Mouse (Mus musculus): ENCODE measurements around the gene Gid4. TPM values are rescaled to one million over a fixed set of nuclear protein-coding genes. Genes with fewer than 3 reads are reported as not detected.
"Not testable (repeated sequence)": the region's sequence is repeated elsewhere in the genome, so short reads cannot be mapped to it uniquely, and the experiment has no call there.

The Gid4 gene
- polyA plus RNA-seq, 1 experiment from 2014 or later, result 20.4 TPM

DNA sequence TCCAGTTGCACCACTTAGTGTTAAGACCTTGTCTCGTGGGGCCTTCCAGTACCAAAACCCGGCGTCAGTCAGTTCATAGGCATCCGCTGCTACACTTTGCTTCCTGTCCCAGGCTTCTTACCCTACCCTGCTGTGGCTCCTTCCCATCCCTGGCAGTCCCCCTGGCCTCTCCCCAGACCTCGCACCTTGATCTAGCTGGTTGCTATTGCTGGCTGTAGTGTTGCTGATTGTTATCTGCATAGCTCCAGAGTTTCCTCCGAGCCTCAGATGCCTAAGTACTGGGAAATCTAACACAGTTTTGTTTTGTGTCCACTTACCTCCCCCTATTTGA, 1.5 kb downstream of the Gid4 start:
- Histone ChIP-seq H3K4me1 (ENCODE audit: control insufficient read depth, insufficient read depth, low read length) (peaks cover 15% of the 10 kb centered on the region), H3K4me3 (ENCODE audit: low read length) (peak overlapping the region; percentile 88), H3K9me3 (ENCODE audit: control insufficient read depth, low read length) (no peaks in the 10 kb centered on the region), H3K4me2 (ENCODE audit: low read depth, low read length) (peak overlapping the region; percentile 90), H3K9ac (ENCODE audit: low read depth, low read length) (peak overlapping the region; percentile 95), H3K27me3 (replicated peaks; ENCODE audit: control insufficient read depth, insufficient read depth, low read length) (no peaks in the 10 kb centered on the region), H3K27ac (ENCODE audit: low read length) (peak overlapping the region; percentile 90), H3K36me3 (ENCODE audit: control insufficient read depth, insufficient read depth, low read length) (no peaks in the 10 kb centered on the region)
- 0 out of 2 replicates have a peak, but pooled peaks have one; percentile 13 for ATAC-seq
- 7% methylated on average over 6 of the region's 6 CpGs for WGBS

DNA sequence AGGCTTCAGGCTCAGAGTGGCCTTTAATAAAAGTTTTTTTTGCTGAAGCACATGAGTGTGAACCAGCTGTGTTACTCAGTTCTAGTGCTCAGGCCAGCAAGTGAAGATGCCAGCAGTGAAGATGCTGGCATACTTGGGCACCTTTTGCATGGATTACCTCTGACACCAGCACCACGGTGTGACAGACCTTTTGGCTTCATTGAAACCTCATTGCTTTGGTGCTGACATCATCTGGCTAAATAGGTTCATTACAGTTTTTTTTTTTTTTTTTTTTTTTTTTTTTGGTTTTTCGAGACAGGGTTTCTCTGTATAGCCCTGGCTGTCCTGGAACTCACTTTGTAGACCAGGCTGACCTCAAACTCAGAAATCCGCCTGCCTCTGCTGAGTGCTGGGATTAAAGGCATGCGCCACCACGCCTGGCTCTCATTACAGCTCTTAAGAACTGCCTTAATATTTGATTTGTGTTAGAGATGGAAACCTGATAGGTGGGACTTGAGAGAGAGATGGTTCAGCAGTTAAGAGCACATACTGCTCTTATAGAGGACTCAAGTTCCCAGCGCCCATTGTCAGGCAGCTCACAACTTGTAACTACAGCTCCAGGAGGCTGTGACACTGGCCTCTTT, 5.2 kb downstream of the Gid4 start:
- no peak overlapping the region for H3K9ac ChIP-seq (ENCODE audit: low read depth, low read length)
- no peak for ATAC-seq
- H3K4me2 ChIP-seq (ENCODE audit: low read depth, low read length), result no peak overlapping the region
- no peaks in the 10 kb centered on the region for H3K9me3 ChIP-seq (ENCODE audit: control insufficient read depth, low read length)
- no peak overlapping the region for H3K27ac ChIP-seq (ENCODE audit: low read length)
- no peaks in the 10 kb centered on the region for H3K27me3 ChIP-seq (replicated peaks; ENCODE audit: control insufficient read depth, insufficient read depth, low read length)
- WGBS, result 72% methylated on average over 5 of the region's 6 CpGs
- no peaks in the 10 kb centered on the region; the same call in 1 of the 2 replicates for H3K36me3 ChIP-seq (ENCODE audit: control insufficient read depth, insufficient read depth, low read length)
- H3K4me1 ChIP-seq (ENCODE audit: control insufficient read depth, insufficient read depth, low read length), result peaks cover 11% of the 10 kb centered on the region
- H3K4me3 ChIP-seq (ENCODE audit: low read length), result no peak overlapping the region

DNA sequence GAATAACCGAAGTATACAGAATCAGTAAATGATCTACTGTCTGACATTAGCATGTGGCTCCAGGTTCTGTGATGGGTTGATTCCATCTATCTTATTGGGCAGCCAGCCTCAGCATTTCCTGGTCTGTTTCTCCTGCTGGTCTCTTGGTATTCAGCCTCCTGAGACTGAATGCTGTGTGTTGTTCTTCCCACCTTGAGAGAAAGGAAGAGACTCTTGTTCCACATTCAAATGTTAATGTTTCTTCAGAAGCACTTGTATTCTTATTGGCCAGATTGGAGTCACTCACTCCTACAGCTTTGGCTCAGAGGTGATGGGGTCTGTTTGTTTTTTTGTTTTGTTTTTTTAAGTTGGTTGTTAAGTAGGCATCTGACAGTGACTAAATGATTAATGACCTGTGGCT, 6.1 kb downstream of the Gid4 start:
- Histone ChIP-seq H3K9me3 (ENCODE audit: control insufficient read depth, low read length) (no peaks in the 10 kb centered on the region), H3K9ac (ENCODE audit: low read depth, low read length) (no peak overlapping the region), H3K4me2 (ENCODE audit: low read depth, low read length) (no peak overlapping the region), H3K4me3 (ENCODE audit: low read length) (no peak overlapping the region), H3K36me3 (ENCODE audit: control insufficient read depth, insufficient read depth, low read length) (peaks cover 2% of the 10 kb centered on the region; the same call in 1 of the 2 replicates), H3K27ac (ENCODE audit: low read length) (no peak overlapping the region), H3K4me1 (ENCODE audit: control insufficient read depth, insufficient read depth, low read length) (peaks cover 11% of the 10 kb centered on the region), H3K27me3 (replicated peaks; ENCODE audit: control insufficient read depth, insufficient read depth, low read length) (no peaks in the 10 kb centered on the region)
- no peak for ATAC-seq
- 64% methylated on average over 1 of the region's 1 CpGs for WGBS

DNA sequence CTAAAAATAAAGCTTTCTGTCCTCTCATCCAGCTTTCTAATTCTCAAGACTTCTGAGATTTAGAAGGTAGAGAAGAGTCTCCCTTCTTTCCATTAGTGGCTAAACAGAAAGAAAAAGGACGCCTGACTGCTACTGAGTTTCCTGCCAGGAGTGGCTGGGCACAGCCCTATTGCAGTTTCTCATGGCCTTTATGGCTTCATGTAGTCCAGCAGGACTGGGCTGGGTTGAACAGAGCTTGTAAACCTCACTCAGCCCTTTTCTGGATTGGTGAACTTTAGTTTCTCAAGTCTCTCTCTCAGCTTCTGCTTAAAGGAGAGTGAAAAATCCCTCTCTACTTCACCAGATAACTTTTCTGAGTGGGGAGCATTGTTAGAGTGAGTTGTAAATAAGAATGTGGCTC, 9.5 kb downstream of the Gid4 start:
- ATAC-seq, result peak; percentile 57
- Histone ChIP-seq H3K4me3 (ENCODE audit: low read length) (no peak overlapping the region), H3K9me3 (ENCODE audit: control insufficient read depth, low read length) (no peaks in the 10 kb centered on the region), H3K4me2 (ENCODE audit: low read depth, low read length) (no peak overlapping the region), H3K27ac (ENCODE audit: low read length) (peak overlapping the region; percentile 71), H3K36me3 (ENCODE audit: control insufficient read depth, insufficient read depth, low read length) (peaks cover 2% of the 10 kb centered on the region; the same call in 1 of the 2 replicates), H3K9ac (ENCODE audit: low read depth, low read length) (no peak overlapping the region), H3K27me3 (replicated peaks; ENCODE audit: control insufficient read depth, insufficient read depth, low read length) (no peaks in the 10 kb centered on the region), H3K4me1 (ENCODE audit: control insufficient read depth, insufficient read depth, low read length) (no peaks in the 10 kb centered on the region)
- WGBS, result 79% methylated on average over 1 of the region's 1 CpGs

DNA sequence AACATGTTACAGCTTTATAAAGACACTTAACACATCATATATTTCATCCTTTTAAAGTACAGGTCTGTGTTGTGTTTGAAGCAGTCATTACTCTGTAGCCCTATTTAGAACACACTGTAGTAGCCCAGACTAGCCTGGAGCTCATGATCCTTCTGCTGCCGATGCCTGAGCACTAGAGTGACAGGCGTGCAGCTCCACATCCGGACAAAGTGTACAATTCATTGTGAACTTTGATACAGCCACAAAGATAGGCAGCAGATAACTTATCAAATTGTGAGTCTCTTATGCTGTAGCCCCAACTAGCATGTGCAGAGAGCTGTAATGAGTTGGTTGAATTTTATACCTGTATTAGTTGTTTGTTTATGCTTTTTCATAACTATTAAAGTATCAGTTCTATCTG, 10.7 kb downstream of the Gid4 start:
- Histone ChIP-seq H3K36me3 (ENCODE audit: control insufficient read depth, insufficient read depth, low read length) (peaks cover 2% of the 10 kb centered on the region), H3K4me1 (ENCODE audit: control insufficient read depth, insufficient read depth, low read length) (no peaks in the 10 kb centered on the region), H3K9me3 (ENCODE audit: control insufficient read depth, low read length) (no peaks in the 10 kb centered on the region), H3K27ac (ENCODE audit: low read length) (peak overlapping the region; percentile 71), H3K4me2 (ENCODE audit: low read depth, low read length) (no peak overlapping the region), H3K4me3 (ENCODE audit: low read length) (no peak overlapping the region), H3K27me3 (replicated peaks; ENCODE audit: control insufficient read depth, insufficient read depth, low read length) (no peaks in the 10 kb centered on the region), H3K9ac (ENCODE audit: low read depth, low read length) (peak overlapping the region; percentile 11; the same call in 1 of the 2 replicates)
- peak; percentile 85 for ATAC-seq
- WGBS, result 67% methylated on average over 3 of the region's 3 CpGs

DNA sequence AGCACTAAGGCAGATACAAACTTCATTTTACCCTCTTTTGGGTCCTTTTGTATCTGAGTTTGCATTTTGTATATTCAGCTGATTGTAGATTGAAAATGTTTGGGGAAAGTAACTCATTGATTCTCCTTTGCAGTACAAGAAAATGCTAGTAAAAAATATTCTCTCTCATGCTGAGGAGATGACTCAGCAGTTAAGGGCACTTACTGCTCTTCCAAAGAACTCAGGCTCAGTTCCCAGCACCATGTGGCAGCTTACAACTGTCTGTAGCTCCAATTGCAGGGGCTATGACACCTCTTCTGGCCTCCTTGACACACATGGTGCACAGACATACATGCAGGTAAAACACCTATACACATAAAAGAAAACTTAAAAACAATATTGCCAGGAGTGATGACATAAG, 16.6 kb downstream of the Gid4 start:
- no peak overlapping the region for H3K27ac ChIP-seq (ENCODE audit: low read length)
- no peak for ATAC-seq
- no peaks in the 10 kb centered on the region for H3K4me1 ChIP-seq (ENCODE audit: control insufficient read depth, insufficient read depth, low read length)
- peaks cover 13% of the 10 kb centered on the region for H3K36me3 ChIP-seq (ENCODE audit: control insufficient read depth, insufficient read depth, low read length)
- H3K27me3 ChIP-seq (replicated peaks; ENCODE audit: control insufficient read depth, insufficient read depth, low read length), result no peaks in the 10 kb centered on the region
- H3K9me3 ChIP-seq (ENCODE audit: control insufficient read depth, low read length), result no peaks in the 10 kb centered on the region
- no peak overlapping the region for H3K4me2 ChIP-seq (ENCODE audit: low read depth, low read length)
- no peak overlapping the region for H3K4me3 ChIP-seq (ENCODE audit: low read length)
- H3K9ac ChIP-seq (ENCODE audit: low read depth, low read length), result no peak overlapping the region

DNA sequence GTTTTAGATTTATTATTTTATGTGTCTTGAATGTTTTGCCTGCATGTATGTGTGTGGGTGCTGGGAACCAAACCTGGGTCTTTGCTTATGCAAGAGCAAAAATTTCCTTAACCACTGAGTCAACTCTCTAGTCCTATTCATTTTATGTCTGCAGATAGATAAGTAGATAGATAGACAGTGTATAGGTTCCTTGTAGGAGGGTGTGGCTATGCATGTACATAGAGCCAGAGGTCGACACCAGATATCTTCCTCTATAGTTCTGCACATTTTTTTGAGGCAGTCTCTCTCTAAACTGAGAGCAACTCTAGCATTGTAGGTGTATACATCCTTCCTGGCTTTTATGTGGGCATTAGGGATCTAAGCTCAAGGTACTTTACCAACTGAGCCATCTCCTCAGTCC, 18.2 kb downstream of the Gid4 start:
- H3K27me3 ChIP-seq (replicated peaks; ENCODE audit: control insufficient read depth, insufficient read depth, low read length), result no peaks in the 10 kb centered on the region
- H3K9ac ChIP-seq (ENCODE audit: low read depth, low read length), result no peak overlapping the region
- 83% methylated on average over 1 of the region's 1 CpGs for WGBS
- no peaks in the 10 kb centered on the region for H3K4me1 ChIP-seq (ENCODE audit: control insufficient read depth, insufficient read depth, low read length)
- no peak for ATAC-seq
- no peak overlapping the region for H3K27ac ChIP-seq (ENCODE audit: low read length)
- H3K4me2 ChIP-seq (ENCODE audit: low read depth, low read length), result no peak overlapping the region
- H3K9me3 ChIP-seq (ENCODE audit: control insufficient read depth, low read length), result no peaks in the 10 kb centered on the region
- H3K4me3 ChIP-seq (ENCODE audit: low read length), result no peak overlapping the region
- H3K36me3 ChIP-seq (ENCODE audit: control insufficient read depth, insufficient read depth, low read length), result peaks cover 13% of the 10 kb centered on the region

DNA sequence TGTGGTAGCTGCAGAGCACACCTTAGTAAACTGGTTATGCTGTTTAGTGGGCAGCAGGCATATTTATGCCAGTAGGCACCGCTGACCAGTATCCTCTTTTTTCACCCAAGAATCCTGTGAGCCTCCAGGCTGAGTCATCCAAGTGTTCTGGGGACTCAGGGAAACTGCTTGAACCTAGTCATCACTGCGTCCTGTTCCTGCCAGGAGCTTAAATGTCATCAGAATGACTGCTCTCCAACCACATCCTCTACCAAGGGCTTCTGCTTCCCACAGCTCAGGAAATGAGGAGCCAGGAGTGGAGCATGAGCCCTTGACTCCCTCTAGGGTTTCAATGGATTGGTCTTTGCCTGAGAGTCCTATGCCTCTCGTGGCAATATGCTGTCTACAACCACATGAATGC, 19.7 kb downstream of the Gid4 start:
- 89% methylated on average over 3 of the region's 3 CpGs for WGBS
- Histone ChIP-seq H3K9ac (ENCODE audit: low read depth, low read length) (no peak overlapping the region), H3K27ac (ENCODE audit: low read length) (no peak overlapping the region)

DNA sequence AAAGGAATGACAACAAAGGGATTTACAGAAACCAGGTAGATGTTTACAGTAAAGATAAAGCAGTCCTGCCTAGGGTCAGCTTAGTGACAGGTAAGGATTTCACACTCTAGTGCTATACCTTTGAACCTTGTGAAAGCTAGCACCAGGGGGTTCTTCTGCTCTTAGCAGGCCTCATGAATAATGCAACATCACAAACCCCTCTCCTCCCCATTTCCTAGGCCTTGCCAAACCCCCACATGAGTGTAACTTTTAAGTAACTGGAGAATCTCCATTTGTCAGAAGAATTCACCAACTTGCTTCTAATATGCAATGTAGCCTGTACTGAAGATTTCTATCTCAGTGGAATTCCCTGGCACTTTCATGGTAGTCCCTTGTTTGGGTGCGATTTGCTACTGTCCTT, 22.7 kb downstream of the Gid4 start:
- H3K36me3 ChIP-seq (ENCODE audit: control insufficient read depth, insufficient read depth, low read length), result peaks cover 18% of the 10 kb centered on the region
- not testable (repeated sequence) for H3K4me3 ChIP-seq (ENCODE audit: low read length); H3K4me1 ChIP-seq (ENCODE audit: control insufficient read depth, insufficient read depth, low read length); H3K9ac ChIP-seq (ENCODE audit: low read depth, low read length); H3K9me3 ChIP-seq (ENCODE audit: control insufficient read depth, low read length); H3K27me3 ChIP-seq (replicated peaks; ENCODE audit: control insufficient read depth, insufficient read depth, low read length); H3K4me2 ChIP-seq (ENCODE audit: low read depth, low read length); H3K27ac ChIP-seq (ENCODE audit: low read length); ATAC-seq
- 10% methylated on average over 1 of the region's 1 CpGs for WGBS

More for the DNA sequence above, 19.7 kb downstream of the Gid4 start:
- peaks cover 15% of the 10 kb centered on the region for H3K36me3 ChIP-seq (ENCODE audit: control insufficient read depth, insufficient read depth, low read length)
- H3K4me2 ChIP-seq (ENCODE audit: low read depth, low read length), result no peak overlapping the region
- H3K4me1 ChIP-seq (ENCODE audit: control insufficient read depth, insufficient read depth, low read length), result no peaks in the 10 kb centered on the region
- no peaks in the 10 kb centered on the region for H3K27me3 ChIP-seq (replicated peaks; ENCODE audit: control insufficient read depth, insufficient read depth, low read length)
- no peak overlapping the region for H3K4me3 ChIP-seq (ENCODE audit: low read length)
- no peak for ATAC-seq
- H3K9me3 ChIP-seq (ENCODE audit: control insufficient read depth, low read length), result no peaks in the 10 kb centered on the region

DNA sequence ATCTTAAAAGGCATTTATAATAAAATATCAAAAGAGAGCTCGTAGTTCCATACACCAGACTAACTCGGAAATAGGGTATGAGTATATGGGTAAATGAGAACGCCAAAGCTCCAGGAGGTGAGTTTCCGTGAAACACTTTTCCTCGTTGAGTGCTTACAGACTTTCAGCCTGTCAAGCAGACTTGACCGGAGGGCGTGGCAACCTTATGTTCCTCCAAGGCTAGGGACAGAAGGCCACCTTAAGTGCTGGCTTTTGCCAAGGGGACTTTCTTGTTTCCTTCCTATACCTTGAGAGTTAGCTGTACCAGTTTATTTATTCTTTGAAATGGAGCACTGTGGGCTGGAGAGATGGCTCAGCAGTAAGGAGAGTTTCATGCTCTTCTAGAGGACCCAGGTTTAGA, 23.2 kb downstream of the Gid4 start:
- 37% methylated on average over 7 of the region's 7 CpGs for WGBS
- Histone ChIP-seq H3K4me2 (ENCODE audit: low read depth, low read length) (no peak overlapping the region), H3K9me3 (ENCODE audit: control insufficient read depth, low read length) (no peaks in the 10 kb centered on the region), H3K27ac (ENCODE audit: low read length) (no peak overlapping the region), H3K4me1 (ENCODE audit: control insufficient read depth, insufficient read depth, low read length) (no peaks in the 10 kb centered on the region), H3K27me3 (replicated peaks; ENCODE audit: control insufficient read depth, insufficient read depth, low read length) (no peaks in the 10 kb centered on the region), H3K4me3 (ENCODE audit: low read length) (no peak overlapping the region), H3K9ac (ENCODE audit: low read depth, low read length) (no peak overlapping the region), H3K36me3 (ENCODE audit: control insufficient read depth, insufficient read depth, low read length) (peaks cover 15% of the 10 kb centered on the region)
- ATAC-seq, result no peak

All from intestine, embryonic 16.5 days (tissue).